Mouse (Mus musculus): ENCODE results near the gene Vamp1.
"Not testable (repeated sequence)": the region's sequence is repeated elsewhere in the genome, so short reads cannot be mapped to it uniquely, and the experiment has no call there.

Gene Vamp1

DNA sequence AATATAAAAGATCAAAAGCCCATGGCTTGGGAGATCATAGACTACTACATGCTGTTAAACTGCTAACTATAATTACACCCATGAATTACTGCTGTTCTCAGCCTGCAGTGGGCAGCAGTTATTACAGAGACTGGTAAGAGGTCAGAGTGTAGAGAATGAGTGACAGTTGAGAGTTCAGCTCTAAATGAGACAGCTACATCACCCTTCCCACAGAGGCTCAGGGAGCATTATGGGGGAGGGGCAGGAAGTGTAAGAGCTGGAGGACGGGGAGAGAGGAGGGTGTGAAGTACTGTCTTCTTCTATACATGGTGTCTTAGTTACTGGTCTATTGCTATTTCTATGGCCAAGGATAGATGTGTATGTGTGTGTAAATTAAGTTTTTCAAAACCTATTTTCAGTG is 29.2 kb downstream of the Vamp1 start:
- DNase-seq (ENCODE audit: low spot score): no peak

DNA sequence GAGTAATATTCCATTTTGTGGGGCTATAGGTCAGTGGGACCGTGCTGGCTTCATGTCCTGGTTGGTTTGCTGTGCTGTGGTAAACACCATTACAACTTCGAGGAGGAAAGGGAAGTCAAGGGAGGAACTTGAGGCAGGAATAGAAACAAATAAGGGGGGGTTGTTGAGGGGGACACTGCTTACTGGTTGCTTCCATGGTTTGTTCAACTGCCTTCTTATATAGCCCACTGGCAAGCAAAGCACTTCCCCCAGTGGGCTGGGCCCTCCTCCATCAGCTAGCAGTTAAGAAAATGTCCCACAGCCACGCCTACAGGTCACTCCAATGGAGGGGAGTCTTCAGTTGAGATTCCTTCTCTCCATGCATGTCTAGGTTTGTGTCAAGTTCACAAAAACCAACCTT is 36.9 kb downstream of the Vamp1 start:
- DNase-seq (ENCODE audit: low spot score): no peak

DNA sequence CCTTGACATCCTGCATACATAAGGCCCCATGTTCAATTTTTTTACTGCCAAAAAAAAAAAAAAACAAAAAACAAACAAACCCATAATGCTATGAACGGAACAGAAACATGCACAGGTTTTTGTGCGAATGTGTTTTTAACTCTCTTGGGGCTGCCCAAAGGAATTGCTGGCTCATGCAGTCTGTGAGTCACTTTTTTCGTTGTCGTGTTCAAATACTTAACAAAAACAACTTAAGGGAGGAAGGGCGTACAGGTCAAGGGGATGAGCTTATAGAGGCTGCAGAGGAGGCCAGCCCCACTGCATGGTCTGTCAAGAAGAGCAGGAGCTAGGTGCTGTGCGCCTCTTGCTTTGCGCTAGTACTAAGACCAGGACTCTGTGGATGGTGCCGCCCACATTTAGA is 37.4 kb downstream of the Vamp1 start:
- DNase-seq (ENCODE audit: low spot score): no peak

GRCm38 (mm10) chr6:125253863-125254715 is 38.7 kb downstream of the Vamp1 start:
- DNase-seq (ENCODE audit: low spot score): no peak

DNA sequence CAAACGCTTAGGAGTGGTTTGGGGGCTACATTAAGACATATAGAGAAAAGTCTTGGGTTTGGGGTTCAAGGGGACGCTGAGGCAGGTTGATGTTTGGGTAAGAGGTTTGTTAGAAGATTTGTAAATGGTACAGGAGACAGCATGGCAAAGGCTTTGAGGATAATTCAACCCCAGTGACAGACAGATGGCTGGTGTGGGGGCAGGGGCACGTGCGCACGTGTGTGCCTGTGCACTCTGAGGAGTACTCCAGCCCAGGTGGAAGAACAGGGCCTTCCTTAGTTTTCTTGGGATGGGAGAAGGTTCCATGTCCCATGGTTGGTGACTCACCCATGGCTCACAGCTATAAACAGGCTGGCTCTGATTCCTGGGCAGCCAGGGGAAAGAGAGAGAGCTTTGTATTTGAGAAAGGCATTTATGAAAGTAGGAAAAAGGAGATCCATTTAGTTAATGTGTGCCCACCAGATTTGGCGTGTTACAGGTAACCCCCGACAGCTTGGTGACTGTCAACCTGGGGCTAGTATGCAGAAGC is 40.2 kb downstream of the Vamp1 start:
- no peak for DNase-seq (ENCODE audit: low spot score)

GRCm38 (mm10) chr6:125256222-125256966 is 41.0 kb downstream of the Vamp1 start:
- no peak for DNase-seq (ENCODE audit: low spot score)

DNA sequence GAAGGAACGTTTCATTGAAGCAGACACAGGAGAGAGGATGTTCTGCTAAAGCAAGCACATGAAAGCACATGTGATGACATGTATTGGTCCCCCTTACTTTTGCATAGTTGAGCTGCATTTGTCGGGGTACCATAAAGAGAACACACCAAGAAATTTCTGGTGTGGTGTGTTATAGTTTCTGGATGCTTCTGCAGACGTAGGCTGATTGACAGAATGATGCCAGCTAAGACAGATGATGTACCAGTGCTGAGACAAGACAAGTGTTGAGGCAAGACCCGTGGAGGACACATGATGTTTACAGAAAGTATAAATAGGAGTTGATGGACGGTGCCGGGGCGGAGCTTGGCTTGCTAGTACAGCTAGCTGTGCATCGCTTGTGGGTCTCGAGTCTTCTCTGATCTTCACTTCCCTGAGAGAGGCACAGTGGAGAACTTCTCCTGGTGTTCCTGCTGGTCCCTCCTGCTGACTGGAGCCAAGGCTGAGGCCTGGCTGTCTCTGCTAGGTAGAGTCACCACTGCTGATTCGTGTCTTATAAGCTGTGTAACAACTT is 44.7 kb downstream of the Vamp1 start:
- DNase-seq (ENCODE audit: low spot score): no peak

GRCm38 (mm10) chr6:125264219-125264618 is 48.9 kb downstream of the Vamp1 start:
- DNase-seq (ENCODE audit: low spot score): no peak

DNA sequence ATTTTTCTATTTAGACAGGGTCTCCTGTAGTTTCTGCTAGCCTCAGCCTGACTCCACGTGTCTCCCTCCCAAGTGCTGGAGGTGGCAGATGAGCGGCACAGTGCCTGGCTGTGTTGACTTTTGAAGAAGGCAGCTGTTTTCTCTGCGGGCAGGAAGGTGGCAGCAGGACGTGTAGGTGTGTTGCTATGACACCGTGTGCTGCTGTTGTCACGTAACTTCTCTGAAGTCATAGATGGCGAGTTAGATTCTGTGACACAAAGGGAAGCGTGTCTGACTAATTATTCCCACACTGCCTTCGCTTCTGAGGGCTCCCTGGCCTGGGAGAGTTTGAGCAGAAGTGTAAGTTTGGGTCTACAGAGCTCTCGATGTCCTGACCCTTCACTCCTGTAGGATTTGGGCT is 49.9 kb downstream of the Vamp1 start:
- no peak for DNase-seq (ENCODE audit: low spot score)

DNA sequence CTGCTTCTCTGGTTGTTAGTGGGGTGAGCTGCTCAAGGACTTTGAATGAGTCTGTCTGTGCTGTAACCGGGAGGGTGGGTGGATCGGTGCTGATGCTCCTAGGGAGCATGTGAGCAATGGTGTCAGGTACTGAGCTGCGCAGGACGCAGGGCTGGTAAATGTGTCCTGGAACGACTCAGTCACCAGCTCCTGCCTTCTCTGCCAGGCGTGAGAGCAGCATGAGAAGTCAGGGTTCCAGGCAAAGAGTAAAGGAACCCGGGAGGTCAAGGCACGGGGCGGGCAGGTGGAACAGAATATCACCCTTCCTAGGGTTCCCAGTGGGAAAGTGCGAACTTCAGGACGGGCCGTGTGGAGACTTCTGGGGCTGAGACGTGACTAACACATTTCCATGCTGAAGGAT is 50.7 kb downstream of the Vamp1 start:
- DNase-seq (ENCODE audit: low spot score): no peak

GRCm38 (mm10) chr6:125266600-125266999 is 51.2 kb downstream of the Vamp1 start:
- not testable (repeated sequence) for DNase-seq (ENCODE audit: low spot score)

- no peak for DNase-seq (ENCODE audit: low spot score)
Measured at GRCm38 (mm10) chr6:125267469-125267868, 52.1 kb downstream of the Vamp1 start.

DNA sequence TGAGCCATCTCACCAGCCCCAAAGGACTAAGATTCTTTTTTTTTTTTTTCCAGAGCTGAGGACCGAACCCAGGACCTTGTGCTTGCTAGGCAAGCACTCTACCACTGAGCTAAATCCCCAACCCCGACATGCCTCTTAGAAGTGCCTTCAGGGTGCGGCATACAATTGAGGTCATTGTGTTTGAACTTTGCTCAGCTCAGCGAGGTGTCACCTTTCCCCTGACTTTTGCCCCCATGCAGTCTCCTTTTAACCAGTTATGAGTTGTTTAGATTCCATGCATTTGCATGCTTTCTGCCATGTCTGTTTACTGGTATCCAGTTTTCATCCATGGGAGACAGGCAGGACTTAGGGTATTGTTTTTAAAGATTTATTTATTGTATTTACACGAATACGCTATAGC is 53.4 kb downstream of the Vamp1 start:
- no peak for DNase-seq (ENCODE audit: low spot score)

DNA sequence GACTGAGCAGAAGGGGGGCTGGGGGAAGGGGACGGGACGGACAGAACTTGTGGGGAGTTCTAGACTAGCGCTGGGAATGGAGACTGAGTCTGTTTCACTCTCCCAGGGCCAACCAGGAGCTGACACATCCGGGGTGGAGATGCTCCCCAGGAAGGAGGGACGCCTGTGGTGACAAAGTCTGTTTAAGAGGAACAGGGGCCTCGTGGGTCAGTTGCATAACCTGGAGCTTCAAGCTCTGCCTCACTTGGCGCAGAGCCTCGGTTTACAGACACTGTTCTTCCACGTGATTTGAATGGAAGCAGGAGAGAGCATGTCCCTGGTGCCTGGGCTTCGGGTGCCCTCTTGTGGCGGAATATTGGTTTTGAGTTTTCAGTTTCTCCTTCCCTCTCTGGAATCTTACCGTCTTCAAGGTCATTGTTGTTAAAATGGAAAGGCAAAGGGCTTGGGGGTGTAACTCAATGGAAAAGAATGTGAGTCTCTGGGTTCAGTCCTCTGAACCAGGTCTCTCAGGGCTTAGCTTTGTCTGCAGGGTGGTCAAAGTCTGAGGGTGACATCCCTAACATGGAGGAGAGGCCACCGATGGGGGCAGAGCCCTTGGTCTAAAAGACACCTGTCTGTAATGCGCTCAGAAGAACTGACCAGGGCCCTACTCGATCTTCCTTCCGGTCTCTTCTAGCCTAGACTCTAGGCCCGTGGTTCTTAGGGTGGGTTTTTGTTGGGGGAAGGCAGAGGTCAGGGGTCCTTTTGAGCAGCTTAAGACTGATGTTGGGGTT is 56.3 kb downstream of the Vamp1 start:
- peak; percentile 91 for DNase-seq (ENCODE audit: low spot score)

DNA sequence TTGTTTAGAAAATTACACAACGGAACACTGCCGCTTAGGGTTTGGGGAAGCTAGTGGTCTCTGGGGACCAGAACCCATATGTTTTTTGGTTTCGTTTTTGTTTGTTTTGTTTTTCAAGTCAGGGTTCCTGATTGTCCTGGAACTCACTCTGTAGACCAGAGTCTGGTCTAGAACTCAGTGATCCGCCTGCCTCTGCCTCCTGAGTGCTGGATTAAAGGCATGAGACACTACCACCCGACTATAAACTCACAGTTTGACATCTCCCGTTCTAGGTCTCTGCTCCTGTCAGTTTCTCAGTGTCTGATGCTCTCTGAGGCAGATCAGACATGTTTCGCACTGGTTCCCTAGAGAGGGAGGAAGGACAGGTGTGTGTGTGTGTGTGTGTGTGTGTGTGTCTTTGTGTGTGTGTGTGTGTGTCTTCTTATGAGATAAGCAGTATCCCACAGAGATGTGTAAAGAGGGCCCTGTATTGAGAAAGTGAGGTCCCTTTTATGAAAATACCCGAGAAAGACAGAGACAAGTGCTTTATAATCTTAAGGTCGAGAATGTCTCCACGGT is 57.0 kb downstream of the Vamp1 start:
- DNase-seq (ENCODE audit: low spot score): no peak

GRCm38 (mm10) chr6:125274841-125275563 is 59.7 kb downstream of the Vamp1 start:
- peak; percentile 39 for DNase-seq (ENCODE audit: low spot score)

DNA sequence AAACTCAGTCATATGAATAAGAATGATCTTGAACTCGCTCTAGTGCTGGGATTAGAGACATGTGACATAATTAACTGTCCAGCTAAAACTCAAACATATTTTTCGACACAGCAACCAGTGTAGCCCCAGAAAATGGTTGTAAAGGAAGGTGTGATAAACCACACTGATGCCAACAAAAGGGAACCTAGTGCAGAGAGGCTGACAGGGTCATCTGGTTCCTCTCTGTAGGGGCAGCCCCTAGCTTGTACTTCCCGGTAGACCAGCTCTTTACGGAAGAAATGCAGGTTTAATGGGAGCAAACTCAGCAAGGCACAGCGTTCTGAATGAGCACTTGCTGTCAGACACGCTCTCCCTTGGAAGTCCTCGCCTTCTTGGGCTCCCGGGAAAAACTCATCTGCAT is 64.4 kb downstream of the Vamp1 start:
- DNase-seq (ENCODE audit: low spot score): no peak

GRCm38 (mm10) chr6:125282721-125283120 is 67.4 kb downstream of the Vamp1 start:
- DNase-seq (ENCODE audit: low spot score): not testable (repeated sequence)

- no peak for DNase-seq (ENCODE audit: low spot score)
Measured at GRCm38 (mm10) chr6:125284250-125284649, 68.9 kb downstream of the Vamp1 start.

- DNase-seq (ENCODE audit: low spot score): no peak
Measured at GRCm38 (mm10) chr6:125284751-125285150, 69.4 kb downstream of the Vamp1 start.

- DNase-seq (ENCODE audit: low spot score): no peak
Measured at GRCm38 (mm10) chr6:125285890-125286289, 70.5 kb downstream of the Vamp1 start, which contains the start of gene Tuba3a. Gene Tuba3a (minus strand): TSS chr6:125286042.

All from ovary, postnatal 14 days (tissue).